Mouse (Mus musculus) granulocyte monocyte progenitor cell, adult 5-6 weeks (primary cell): ENCODE data around the gene Kctd4. TPM values are rescaled to one million over a fixed set of nuclear protein-coding genes. Genes with fewer than 3 reads are reported as not detected.

ENCODE experiments used
- ATAC-seq: replicated peaks from 2 replicates; pipeline ENCODE4 v1.8.0; 2016; ENCODE audit warnings: mild to moderate bottlenecking, moderate TSS enrichment, inconsistent platforms; ENCODE audit not compliant: poor library complexity, severe bottlenecking
- total RNA-seq, 2 experiments: library from RNA; stranded (forward) in 1 of 2; stranded (reverse) in 1 of 2; fragments of 200-712, 200-1000 nt in 1 of 2; fragments of >200 nt in 1 of 2; fragmentation: Nextera tagmentation in 1 of 2; gene quantifications; 2 replicates each; pipeline ENCODE4 v1.2.3; 2014 to 2017

Gene Kctd4
- total RNA-seq, 2 experiments from 2014 or later = not detected

DNA sequence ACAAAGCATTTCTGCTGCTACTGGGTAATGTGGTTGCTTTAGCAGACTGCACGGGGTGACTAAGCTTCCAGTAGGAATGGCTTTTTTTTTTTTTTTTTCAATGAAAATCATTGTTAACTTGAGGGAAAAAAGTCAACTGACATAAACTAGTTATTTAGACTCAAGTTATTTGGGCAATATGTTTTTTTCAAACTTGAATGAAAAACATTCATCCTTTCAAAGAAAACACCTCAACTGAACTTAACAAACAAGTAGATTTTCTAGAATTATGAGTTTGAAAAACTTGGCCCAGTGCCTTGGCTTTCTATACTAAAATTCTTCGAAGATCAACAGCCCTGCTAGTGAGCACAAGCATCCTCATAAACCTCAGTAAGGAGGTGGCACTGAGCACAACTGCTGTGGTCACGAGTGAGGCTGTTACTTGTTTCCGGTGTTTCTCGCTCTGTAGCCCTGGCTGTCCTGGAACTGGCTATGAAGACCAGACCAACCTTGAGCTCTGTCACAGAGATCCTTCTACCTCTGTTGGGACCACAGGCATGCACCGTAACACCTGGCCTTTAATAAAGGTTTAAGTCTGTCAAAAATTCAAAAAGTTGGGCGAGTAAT, 32.2 kb downstream of the Kctd4 start:
- peak; percentile 50; the same call in 1 of the 2 replicates for ATAC-seq

DNA sequence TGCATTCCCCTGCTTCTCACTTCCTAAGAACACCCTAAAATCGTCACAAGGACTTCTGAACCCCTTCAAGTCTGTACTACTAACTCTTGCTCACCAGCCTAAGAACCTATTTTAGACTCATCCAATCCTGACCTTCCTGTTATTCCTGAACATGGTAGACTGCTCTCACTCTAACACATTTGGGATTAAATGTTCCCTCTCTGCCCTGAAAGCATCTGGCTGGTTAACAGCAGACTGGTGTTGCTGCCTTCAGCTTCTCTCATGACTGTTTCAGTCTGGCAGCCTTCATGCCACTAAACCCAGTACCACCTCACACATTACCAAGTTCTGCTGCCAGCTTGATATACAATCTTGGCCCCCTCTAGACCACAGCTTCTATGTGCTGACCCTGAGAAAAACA, 34.4 kb downstream of the Kctd4 start:
- no peak for ATAC-seq

GRCm38 (mm10) chr14:75990936-75991335, 36.1 kb downstream of the Kctd4 start:
- ATAC-seq = no peak

- no peak for ATAC-seq
These were observed 37.6 kb downstream of the Kctd4 start for GRCm38 (mm10) chr14:75992371-75992770.

GRCm38 (mm10) chr14:75998082-75998481, 43.3 kb downstream of the Kctd4 start:
- no peak for ATAC-seq

GRCm38 (mm10) chr14:76001781-76002180, 47.0 kb downstream of the Kctd4 start:
- peak; percentile 68 for ATAC-seq

DNA sequence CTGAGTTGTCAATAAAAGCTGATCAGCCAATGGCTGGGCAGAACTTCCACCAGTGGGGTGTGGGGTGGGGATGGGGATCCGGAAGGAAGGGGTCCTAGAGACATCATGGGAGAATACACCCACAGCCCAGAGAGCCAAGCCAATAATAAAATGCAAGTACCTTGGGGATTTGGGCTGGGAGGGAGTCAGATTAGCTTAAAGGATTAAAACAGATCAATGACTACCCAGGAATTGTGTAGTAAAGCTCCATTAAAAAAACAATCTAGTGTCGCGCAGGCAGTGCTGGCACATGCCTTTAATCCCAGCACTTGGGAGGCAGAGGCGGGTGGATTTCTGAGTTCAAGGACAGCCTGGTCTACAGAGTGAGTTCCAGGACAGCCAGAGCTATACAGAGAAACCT, 50.2 kb downstream of the Kctd4 start:
- ATAC-seq = no peak

DNA sequence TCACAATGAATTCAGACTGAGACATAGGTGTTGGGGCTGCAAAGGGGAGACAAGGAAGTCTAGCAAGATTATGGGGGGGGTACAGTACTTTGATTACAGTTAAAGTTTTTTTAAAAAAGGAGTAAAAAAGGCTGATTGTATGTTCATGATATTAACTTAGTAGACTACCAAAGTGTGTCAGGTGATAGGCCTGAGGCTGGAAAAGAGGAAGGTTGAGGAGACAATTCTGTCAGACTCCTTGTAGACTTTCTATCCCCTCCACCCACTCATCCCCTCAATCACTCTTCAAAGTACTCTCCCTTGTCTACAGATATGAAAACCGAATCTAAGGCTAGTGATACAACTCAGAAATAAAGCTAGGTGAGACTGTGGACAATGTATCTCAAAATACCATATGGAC, 53.4 kb downstream of the Kctd4 start:
- ATAC-seq = no peak

- ATAC-seq = no peak
These were observed 54.4 kb downstream of the Kctd4 start for GRCm38 (mm10) chr14:76009185-76009584.

- peak; percentile 95 for ATAC-seq
These were observed 55.6 kb downstream of the Kctd4 start, which contains the start of gene Gtf2f2 for GRCm38 (mm10) chr14:76010102-76011061. Gene Gtf2f2, minus strand, starts transcription at chr14:76010865.

DNA sequence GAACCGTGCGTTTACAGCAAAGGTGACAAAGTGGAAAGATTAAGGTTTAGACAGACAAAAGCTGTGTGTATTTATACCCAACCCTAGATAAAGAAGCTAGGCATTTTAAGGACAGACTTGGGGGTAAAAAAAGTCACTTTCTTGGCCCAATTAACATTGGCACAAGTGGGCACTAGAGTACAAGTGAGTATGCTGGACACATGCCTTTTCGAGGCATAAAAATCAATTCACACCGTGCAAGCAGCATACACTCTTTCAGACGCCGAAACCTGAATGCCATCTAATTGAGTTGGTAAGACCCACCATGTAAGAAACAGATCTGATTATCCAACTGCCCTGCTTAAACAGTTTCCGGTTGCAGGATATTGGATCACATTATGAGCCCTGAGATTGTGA, 56.3 kb downstream of the Kctd4 start:
- no peak for ATAC-seq

GRCm38 (mm10) chr14:76014331-76014730, 59.5 kb downstream of the Kctd4 start:
- ATAC-seq = no peak

Other genes with a start within 250 kb of the Kctd4 start
- 17.4 and 21.1 TPM in 2 replicates for gene Cog3, start 200.5 kb upstream of the Kctd4 start, total RNA-seq (2014; fragmentation: Nextera tagmentation)
- gene Cog3, start 200.5 kb upstream of the Kctd4 start, total RNA-seq (2017) = 26.1 and 30.3 TPM in 2 replicates
- gene Slc25a30, start 168.0 kb upstream of the Kctd4 start, total RNA-seq (2014; fragmentation: Nextera tagmentation) = 15.4 and 26.2 TPM in 2 replicates
- gene Slc25a30, start 168.0 kb upstream of the Kctd4 start, total RNA-seq (2017) = 16.0 and 20.5 TPM in 2 replicates
- gene Tpt1, start 109.9 kb upstream of the Kctd4 start, total RNA-seq (2014; fragmentation: Nextera tagmentation) = 4,580 and 4,737 TPM in 2 replicates
- 844 and 942 TPM in 2 replicates for gene Tpt1, start 109.9 kb upstream of the Kctd4 start, total RNA-seq (2017)
- gene Gtf2f2, start 55.9 kb downstream of the Kctd4 start, total RNA-seq (2014; fragmentation: Nextera tagmentation) = 55.9 and 63.7 TPM in 2 replicates
- gene Gtf2f2, start 55.9 kb downstream of the Kctd4 start, total RNA-seq (2017) = 96.4 and 98.2 TPM in 2 replicates
- gene Gpalpp1, start 155.8 kb downstream of the Kctd4 start, total RNA-seq (2014; fragmentation: Nextera tagmentation) = 20.4 and 22.4 TPM in 2 replicates
- gene Gpalpp1, start 155.8 kb downstream of the Kctd4 start, total RNA-seq (2017) = 31.5 and 35.1 TPM in 2 replicates
- 14.1 and 20.3 TPM in 2 replicates for gene Nufip1, start 155.9 kb downstream of the Kctd4 start, total RNA-seq (2014; fragmentation: Nextera tagmentation)
- 24.8 and 29.9 TPM in 2 replicates for gene Nufip1, start 155.9 kb downstream of the Kctd4 start, total RNA-seq (2017)